Mouse (Mus musculus) E14TG2a.4 (cell line): ENCODE measurements around the gene Cds1.

Experiments used
- CTCF ChIP-seq: conservative IDR thresholded peaks from 2 replicates; pipeline ENCODE4 v1.5.1; 2014; ENCODE audit warnings: low read length
- NANOG ChIP-seq: IDR thresholded peaks from 2 replicates; pipeline ENCODE4 v1.6.1; 2014; ENCODE audit warnings: borderline replicate concordance, low read length, mixed read lengths
- POU5F1 ChIP-seq: IDR thresholded peaks from 2 replicates; pipeline ENCODE4 v1.6.1; 2014; ENCODE audit warnings: low read length, borderline replicate concordance

DNA sequence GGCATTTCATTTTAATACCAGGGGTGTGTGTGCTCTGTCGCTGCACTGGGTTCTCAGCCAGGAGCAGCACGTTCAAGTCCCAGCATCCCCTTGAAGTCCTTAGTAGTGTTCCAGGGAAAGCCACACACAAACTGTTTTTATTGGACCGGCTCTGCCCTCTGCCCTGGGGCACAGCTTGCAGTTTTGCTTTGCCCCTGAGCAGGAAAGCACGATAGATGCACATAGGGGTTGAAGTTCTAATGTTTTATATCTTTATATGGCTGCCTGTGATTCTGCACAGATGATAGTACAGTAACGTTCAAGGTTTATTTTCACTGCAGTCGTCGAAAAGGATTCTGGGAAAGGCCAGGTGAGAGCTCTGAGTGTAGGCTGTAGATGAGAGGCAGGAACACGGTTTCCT, 65.2 kb downstream of the Cds1 start:
- TF ChIP-seq CTCF (no peak), POU5F1 (no peak), NANOG (no peak)
